Mouse (Mus musculus): ENCODE data around the gene Gemin4. TPM values are rescaled to one million over a fixed set of nuclear protein-coding genes. Genes with fewer than 3 reads are reported as not detected.
"Not testable (repeated sequence)": the region's sequence is repeated elsewhere in the genome, so short reads cannot be mapped to it uniquely, and the experiment has no call there.

Gene Gemin4
- total RNA-seq, 2 experiments from 2014 or later: 7.7 to 10.3 TPM

DNA sequence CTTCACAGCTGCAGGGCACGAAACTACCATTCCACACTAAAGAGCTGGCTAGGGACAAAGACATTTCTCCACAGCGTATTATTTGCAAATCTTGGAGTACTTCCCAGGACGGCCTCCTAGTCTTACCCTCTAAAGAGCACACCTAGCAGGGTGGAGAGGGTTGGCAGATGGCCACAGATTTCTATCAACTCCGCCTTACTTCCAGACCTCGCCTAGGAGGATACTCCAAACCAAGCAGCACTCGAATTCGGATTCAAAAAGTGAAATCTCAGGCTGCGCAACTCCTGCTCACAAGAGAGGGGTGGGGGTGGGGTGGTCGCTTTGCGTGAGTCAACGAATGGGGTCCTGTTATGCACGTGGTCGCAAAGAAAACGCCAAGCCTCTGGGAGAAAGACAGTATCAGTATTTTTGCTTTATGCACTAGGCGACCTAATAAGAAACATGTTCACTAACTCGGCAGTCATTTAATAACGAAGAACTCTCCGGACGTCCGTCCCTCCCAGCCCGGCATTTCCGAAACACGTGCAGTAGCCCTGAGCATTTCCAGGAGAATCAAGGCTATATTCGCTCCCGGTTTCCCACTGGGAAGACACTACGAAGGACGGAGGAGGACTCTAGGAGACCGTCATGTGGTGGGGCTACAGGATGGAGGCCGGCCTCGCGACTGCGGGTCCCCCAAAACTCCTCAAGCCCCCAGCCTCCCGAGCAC lies 629 bp downstream of the Gemin4 start:
- intact Hi-C loops (cut with DNase I): no loop called here
- peak; percentile 15 for DNase-seq

DNA sequence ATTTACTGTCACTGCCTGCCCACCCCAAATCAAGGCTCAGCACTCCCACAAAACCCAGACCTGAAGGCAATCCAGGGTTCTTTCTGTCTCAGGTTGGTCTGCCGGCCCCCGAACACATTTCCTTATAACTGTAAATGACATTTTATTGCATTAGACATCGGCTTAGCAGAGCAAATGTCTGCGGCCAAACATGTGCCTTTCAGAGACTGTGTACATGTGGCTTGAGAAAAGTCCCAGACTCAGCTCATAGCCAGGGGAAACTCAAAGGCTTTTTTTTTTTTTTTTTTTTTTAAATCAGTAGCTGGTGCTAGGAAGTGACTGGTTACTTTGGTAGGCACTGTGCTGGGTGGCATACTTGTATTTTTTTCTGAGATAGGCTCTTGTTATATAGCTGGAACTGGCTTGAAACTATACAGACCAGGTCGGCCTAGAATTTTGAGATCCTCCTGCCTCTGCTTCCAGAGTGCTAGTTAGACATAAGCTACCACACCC lies 1.4 kb downstream of the Gemin4 start:
- intact Hi-C loops (cut with DNase I): no loop called here

DNA sequence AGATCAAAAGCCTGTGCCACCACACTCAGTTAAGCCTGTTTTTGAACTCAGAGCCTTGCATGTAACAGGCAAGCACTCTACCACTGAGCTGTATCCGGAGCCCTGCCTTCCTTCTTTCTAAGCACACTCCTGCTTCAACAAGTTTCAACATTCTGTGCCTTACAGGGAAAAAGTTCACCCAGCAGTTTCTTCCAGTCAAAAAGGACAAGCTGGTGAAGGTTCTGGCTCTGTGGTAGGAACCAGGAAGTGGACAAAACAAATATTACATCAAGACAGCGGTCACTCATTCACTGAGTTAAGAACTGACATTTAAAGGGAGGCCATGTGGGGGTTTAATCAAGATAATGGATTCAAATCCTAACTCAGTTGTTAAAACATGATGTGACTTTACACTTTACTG lies 2.5 kb downstream of the Gemin4 start:
- intact Hi-C loops (cut with DNase I): no loop called here
- no peak for DNase-seq

More for the DNA sequence above, 1.4 kb downstream of the Gemin4 start:
- DNase-seq: no peak

DNA sequence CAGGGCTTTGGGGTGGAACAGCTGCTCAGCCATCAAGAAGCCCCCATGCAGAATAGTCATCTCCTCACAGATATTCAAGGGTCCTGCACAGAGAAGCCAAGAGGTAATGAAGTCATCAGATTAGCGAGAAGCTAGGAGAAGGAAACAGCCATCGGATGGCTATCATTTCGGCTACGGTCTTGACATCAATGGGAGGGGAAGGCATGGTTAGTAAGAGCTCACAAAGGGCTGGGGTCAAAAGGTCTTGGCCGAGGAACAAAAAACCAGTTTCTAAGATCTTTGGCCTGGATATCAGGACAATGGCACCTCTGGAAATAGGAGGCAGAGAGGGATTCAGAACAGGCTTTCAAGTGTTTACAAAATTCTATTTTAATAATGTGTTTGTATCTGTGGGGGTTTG lies 3.6 kb downstream of the Gemin4 start:
- intact Hi-C loops (cut with DNase I): no loop called here
- DNase-seq: no peak

DNA sequence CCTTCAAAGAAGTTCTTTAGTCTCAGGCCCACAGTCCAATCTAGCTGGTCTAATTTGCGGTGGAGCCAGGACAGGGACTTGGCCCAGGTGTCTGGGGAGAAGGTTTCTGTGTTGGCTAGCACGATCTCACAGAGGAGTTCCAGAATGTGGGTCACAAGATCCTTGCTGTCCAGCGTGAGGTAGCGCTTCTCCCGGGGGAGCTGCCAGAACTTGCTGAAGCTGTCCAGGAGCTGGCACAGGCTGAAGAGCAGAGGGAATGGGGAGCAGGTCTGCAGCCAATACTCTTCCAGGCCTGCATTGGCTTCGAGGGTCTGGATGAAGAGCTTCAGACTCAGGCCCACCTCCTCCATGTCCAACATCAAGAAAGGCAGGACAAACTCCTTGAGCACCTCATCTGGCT lies 5.9 kb downstream of the Gemin4 start:
- DNase-seq; intact Hi-C loops (cut with DNase I): not testable (repeated sequence)

DNA sequence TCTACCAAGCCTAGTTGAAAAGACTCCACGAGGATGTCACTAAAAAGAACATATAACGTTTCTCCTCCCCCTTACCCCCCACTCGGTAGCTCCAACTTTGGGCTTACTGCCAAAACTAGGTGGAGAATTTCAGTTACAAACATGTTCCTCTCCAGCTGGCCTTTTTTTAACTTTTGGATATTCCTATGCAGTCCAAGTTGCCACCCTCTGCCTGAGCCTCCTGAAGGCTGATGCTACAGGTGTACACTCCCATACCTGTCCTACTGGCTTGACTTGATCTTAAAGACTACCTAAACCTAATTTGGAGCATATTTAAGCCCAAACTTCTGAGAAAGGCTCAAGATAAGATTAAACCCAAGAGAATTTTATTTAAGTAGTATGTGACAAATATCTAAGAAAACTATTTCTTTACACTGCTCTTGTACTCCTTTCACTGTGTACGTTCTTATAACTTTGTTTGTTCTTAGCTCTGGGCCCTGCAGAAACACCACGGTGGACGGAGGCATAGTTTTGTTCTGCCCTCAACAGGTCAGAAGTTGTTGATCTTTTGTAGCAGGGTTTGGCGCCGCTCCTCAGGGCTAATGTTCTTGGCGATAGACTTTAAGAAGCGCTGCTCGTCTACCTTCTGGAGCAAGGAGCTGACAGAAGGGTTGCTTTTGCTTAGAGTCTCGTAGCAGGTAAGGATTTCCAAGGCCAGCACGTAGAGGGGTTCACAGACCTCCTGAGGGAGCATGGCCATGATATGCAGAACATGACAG lies 7.1 kb downstream of the Gemin4 start:
- DNase-seq: no peak
- intact Hi-C loops (cut with DNase I): no loop called here

DNA sequence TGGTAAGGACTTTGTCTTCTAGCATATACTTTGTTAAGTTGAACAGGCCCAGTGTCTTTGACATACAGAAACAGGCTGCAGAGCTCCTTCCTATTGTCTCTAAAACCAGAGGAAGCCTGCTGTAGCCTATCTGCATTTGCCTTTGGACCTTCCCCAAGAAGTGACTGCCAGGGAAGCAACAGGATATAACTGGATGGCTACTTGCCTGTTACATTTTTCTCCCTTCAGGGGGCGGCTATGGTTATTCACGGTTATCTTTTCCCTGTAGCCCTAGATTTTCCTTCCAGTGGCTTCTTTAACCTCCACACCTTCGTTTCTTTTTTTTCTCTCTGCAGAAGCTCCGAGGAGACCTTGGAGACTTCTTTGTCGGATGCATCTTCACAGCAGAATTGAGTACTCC lies 10.7 kb downstream of the Gemin4 start:
- DNase-seq: no peak
- intact Hi-C loops (cut with DNase I): no loop called here

DNA sequence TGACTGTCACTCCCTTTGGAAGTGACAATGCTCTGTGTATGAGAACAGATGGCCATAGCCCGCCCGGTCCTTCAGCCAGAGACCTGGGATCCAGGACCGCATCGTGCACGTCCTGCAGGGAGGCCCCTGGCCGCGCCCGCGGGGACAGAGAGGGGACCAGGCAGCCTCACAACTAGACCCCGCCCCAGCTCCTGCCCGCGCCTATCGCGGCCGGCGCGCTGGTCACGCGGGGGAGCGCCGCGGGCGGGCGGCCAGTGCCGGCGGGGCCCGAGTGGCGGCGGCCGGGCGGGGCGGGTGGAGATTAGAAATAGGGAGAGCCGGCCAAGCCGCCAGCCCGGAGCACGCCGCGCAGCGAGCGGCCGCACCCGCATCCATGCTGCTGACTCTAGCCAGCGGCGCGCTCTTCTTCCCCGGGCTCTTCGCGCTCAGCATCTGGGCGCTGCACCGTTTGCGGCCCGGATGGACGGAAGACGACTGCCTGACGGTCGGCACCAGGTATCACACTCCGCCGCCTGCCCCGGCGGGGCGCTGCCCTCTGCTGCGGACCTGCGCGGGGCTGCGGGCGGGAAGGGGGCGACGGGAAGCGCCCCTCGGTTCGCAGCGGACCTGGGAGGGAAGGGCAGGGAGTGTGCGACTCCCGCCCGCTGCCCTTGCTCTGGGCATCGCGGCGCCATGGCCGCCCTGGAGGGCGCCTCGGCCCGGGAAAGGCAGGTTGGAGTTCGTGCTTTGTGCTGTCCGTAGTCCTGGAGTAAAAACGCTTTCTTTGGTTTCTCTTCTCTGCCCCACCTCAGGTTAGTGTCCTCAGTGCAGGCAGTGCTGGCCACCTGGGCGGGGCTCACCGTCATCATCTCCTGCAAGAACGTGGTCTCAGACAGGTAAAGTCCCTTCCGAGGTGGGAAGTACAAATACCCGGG lies 15.4 kb downstream of the Gemin4 start:
- intact Hi-C loops (cut with DNase I): no loop called here
- peak; percentile 88 for DNase-seq

DNA sequence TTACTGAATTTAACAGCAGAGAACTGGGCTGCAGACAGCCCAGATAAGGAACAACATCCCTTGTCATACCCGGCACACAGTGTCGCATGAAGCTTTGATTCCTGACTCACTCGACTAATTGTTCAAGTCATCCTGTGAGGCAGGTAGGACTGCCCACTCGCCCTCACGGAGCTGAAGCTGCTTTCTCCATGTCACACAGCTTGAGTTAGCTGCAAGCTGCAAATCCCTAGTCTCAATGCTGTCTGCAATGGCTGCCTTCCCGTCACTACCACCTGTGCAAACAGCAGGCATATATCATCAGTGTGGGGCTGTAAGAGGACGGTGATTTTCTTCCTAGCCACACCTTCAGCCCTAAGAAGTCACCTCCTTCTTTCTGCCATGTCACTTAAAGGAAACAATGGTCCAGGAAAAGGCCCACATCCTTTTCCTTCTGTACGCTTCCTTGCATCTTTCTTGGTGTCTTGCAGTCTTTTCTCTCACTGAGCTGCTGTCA lies 20.4 kb downstream of the Gemin4 start:
- no peak for DNase-seq
- intact Hi-C loops (cut with DNase I): no loop called here

DNA sequence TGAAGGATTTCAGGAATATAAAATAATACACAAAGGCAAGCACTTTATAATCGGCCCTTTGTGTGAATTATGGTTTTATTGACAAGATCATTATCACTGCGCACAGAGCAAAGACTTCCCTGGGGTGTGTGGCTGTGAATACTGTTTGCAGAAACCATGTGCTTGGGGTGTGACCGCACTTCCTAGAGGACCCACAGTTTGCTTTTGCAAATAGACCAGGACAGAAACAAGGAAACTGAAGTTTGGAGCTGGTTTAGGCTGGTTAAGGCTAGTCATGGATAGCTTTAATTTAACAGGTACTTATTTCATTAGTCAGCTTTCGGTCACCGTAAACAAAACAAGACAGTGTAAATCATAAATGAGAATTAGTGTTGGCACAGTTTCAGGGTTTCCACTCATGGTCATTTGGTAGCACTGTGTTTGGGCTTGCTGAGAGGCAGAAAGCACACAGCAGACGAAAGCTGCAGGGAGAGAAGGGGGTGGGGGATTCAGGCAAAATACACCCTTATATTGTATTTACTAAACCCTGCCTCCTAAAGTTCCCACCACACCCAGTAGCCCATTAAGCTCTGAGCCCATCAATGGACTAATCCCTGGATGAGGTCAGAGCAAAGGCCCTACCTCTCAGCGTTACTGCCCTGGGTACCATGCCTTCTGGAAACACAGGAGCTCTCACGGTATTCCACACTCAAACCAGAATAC lies 21.0 kb downstream of the Gemin4 start:
- intact Hi-C loops (cut with DNase I): no loop called here
- no peak for DNase-seq

DNA sequence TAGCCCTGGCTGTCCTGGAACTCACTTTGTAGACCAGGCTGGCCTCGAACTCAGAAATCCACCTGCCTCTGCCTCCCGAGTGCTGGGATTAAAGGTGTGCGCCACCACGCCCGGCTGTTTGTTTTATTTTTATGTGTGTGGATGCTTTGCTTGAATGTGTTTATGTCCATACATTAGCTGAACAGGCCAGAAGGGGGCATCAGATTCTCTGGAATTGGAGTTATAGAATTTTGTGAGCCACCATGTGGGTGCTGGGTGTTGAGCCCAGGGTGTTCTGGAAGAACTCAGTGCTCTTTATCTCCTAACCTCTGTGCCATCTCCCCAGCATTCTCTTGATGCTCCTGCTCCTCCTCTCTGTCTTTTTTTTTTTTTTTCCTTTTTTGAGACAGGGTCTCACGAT lies 30.6 kb downstream of the Gemin4 start:
- no peak for DNase-seq
- intact Hi-C loops (cut with DNase I): no loop called here

DNA sequence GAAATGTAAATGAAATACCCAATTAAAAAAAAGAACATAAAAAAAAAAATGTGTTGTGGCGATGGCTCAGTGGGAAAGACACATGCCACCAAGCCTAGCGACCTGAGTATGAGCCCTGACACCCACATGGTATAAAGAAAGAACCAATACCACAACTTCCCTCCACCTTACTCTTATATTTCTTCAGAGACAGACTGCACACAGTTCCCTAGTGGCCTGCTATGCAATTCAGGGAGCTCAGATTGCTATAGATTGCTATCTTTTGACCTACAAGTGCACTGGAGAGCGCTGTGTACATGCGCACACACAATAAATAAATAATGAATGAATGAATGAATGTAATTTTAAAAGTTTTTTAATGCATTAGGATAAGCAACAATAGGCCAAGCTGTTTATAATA lies 33.7 kb downstream of the Gemin4 start:
- intact Hi-C loops (cut with DNase I): no loop called here
- DNase-seq: no peak

DNA sequence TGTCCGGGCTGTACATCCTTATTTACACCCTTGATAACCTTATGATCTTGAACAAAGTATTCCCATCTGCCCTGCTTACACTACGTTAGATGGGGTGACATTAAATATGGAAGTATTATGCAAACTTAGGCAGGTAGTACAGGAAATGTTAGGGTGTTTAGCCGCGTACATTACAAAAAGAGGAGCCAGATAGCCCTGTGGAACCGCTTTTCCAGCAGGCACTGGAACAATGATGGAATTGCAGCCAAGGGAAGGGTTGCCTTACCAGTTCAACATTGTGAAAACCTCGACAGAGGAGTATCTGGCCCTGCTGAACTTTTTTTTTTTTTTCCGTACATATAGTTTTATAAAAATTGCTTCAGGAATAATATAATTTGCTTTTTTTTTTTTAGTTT lies 37.3 kb downstream of the Gemin4 start:
- intact Hi-C loops (cut with DNase I): no loop called here
- DNase-seq: no peak

DNA sequence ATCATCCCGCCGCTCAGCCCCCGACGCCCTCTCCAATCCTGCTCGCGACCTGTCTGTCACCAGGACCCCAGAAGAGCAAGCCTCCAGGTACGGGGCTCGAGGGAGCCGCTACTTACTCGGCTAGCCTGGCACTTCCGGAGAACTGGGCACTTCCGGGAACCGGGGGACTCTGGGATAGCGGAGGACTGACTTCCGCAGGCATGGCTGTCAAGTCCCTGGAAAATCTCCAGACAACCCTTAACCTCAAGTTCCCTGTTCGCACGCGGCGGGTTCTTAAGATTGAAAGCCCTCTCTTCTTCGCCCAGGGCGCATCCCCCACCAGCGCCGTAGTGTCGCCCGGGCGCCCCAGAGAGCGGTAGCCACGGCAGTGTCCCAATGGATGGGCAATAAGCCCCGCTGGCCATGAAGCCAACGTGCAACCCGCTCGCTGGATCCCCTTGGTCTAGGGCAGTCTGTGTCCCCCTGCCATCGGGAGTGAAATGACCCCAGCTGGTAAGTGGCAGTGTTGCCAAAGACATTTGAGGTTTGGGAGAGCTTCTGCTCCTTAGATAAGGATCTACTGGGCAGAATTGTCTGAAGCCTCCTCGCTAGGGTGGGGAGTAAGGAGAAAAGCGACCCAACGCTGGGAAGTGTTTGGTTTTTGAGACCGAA lies 37.8 kb downstream of the Gemin4 start, which contains the start of the genes Vps53 and Fam57a:
Gene Vps53 (minus strand): TSS at position 153 of the 651 bp plus-strand sequence.
Gene Fam57a (plus strand): TSS at position 177 of the 651 bp plus-strand sequence.
- DNase-seq: peak; percentile 87
- intact Hi-C loops (cut with DNase I): no loop called here

DNA sequence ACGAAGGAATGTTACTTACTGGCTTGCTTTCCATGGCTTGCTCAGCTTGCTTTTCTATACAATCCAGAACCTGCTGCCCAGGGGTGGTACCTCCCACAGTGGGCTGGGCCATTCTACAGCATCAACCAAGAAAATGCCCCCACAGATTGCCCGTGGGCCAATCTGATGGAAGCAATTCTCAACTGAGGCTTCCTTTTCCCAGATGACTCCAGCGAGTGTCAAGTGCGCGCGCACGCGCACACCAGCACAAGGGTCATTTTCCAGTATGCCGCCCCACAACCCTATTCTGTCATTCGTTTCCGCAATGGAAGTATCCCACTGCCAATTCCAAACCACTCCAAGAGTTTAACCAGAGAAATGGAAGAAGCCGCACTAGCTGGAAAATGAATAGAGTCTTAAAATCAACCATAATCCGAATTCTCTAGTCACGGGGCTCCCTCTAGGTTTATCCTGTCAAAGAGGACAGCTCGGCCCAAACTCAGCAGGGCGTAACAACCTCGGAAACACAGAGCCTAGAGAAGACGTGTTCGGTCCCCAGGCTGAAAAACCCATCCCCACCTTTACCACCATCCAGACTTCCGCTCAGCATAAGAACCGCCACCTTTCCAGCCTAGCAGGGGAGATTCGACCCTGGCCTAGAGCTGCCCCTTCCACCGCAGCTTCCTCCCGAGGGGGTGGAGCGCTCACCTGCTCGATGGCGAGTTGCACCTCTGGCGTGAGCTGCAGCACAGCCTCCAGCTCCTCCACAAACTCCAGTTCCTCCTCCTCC lies 38.6 kb downstream of the Gemin4 start:
- intact Hi-C loops (cut with DNase I): no loop called here
- peak; percentile 31 for DNase-seq

DNA sequence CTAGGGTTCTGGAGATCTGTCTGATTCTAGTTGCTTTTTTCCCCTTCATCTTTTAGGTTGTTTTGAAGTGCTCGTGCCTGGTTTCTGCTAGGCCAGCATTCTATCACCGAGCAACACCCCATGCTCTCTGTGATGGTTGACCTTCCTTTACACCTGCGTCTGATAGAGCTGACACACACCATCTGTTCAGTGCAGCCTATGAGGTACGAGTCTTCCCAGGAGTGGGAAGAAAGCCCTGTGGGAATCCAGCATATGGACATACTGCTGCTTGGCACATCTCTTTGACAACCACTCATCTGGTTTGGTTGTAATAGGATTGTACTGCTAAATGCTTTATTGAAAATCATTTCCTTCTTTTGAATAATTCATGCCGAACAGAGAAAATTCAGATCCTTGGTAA lies 47.3 kb downstream of the Gemin4 start:
- no peak for DNase-seq
- intact Hi-C loops (cut with DNase I): no loop called here

DNA sequence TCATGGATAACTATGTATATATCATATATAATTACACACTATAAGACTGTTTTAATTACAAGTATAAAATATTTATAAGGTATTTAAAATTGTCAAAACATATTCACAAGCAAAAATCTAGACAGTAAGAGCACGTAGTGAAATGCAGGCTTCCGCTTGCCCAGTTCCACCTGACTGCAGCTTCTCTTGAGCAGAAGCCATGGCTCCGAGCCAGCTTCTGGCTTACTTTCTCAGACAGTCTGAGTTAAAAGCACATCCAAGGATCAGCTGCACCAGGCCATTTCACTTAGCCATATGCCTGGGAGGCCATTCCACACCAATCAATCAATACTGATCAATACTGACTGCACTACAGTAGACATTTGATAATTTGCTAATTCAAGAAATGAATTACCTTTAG lies 48.5 kb downstream of the Gemin4 start:
- peak; percentile 57 for DNase-seq
- intact Hi-C loops (cut with DNase I): loop anchor here (5.0 to 10.0 kb wide), 2 partner anchors 82 to 384 kb away; no protein-coding TSS in a partner anchor

DNA sequence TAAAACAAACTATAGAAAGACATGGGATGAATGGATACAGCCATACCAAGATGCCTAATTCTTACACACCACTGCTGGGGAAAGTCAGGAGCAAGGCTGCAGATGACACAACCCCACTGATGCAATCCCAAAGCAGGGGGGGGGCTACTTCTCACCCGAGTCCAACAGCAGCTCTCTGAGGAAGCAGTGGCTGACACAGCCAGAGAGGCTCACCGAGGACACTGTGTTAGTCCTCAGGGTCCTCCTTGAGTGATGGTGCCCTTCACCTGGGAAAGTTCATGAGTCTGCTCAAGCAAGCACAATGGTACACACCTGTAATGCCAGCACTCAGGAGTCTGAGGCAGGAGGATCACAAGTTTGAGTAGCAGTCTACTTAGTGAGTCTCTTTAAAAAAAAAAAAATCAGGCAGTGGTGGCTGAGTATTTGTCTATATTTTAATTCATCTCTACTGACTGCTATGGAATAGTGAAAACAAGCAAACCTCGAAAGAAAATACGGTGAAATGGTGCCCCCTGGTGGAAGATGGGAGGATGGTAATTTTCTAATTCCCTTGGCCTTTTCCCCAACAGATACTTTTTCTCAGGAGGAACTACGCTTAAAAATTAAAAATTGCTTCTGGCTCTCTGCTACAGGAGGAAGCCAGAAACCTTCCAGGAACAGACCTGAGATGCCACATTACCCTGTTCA lies 50.2 kb downstream of the Gemin4 start:
- peak; percentile 61 for DNase-seq
- intact Hi-C loops (cut with DNase I): loop anchor here (5.0 to 10.0 kb wide), 2 partner anchors 80 to 382 kb away; no protein-coding TSS in a partner anchor

Data from left cerebral cortex, postnatal 4 days (tissue).